Mouse (Mus musculus) testis, postnatal 14 days (tissue): ENCODE data around the gene Ppp1r13l.

ENCODE experiments used
- DNase-seq: peaks from one replicate; pipeline ENCODE4 v3.0.0; 2021; ENCODE audit warnings: low spot score

Ppp1r13l gene

DNA sequence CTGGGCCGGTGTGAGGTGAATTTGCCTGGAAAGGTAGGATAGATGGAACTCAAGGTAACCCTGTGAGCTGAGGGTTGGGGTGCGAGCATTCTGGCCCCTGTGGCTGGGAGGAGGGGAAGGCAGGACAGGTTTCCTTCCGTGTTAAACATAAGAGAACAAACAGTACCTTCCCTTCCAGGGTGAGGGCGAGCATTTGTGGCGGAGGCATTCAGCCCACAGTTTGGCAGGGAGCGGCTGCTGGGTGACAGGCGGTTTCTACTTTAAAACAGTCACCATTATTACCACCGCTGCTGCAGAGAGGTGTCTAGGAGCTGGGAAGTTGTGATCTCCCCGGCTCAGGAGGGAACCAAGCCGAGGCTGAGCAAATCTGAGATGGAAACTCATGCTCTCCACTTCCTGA lies 22.4 kb upstream of the Ppp1r13l start:
- DNase-seq: no peak

DNA sequence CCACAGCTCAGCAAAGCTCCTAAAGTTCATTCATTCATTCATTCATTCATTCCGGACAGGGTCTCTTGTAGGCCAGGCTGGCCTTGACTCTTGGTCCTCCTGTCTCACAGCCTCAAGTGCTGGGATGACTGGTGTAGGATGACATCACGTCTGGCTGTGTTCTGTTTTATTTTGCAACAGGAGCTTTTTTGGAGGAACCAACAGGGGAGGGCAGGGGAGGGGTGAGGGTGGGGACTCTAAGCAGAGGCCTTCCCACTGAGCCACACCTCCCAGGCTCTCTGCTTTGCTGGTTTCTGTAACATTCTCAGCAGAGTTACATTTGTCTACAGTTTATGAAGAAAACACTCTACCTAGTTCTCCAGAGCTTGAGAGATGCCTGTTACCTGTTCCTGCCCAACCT lies 21.5 kb upstream of the Ppp1r13l start:
- DNase-seq: no peak

DNA sequence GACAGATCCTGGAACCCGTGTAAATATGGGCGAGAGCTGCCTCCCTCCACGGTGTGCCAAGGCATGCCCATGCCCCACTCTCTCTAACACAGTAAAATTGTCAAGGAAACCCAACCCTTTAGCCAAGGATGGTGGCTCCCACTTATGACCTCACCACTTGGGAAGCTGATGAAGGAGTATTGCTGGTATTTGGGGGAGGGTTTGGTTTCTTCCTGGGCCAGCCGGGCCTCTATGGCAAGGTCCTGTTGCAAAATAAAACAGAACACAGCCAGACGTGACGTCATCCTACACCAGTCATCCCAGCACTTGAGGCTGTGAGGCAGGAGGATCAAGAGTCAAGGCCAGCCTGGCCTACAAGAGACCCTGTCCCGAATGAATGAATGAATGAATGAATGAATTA lies 21.0 kb upstream of the Ppp1r13l start:
- DNase-seq: no peak

DNA sequence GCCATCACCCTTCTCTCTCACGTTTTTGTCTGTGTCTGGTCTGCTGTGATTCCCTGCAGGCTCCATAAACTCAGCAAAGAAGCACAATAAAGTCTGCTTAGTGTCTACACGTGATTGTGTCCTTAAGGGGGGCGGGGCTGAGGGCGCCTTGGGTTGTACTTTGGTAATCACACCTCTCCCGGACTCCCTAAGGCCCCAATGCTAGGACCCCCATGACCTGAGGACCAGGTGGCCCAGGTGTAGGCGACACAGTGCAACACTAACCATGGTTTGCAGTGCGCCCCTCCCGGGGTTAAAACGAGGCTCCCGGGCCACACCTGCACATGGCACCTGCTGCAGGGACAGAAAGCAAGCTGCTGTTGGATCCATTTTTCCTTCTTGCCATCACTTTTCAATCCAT lies 18.3 kb upstream of the Ppp1r13l start:
- DNase-seq: peak; percentile 53

DNA sequence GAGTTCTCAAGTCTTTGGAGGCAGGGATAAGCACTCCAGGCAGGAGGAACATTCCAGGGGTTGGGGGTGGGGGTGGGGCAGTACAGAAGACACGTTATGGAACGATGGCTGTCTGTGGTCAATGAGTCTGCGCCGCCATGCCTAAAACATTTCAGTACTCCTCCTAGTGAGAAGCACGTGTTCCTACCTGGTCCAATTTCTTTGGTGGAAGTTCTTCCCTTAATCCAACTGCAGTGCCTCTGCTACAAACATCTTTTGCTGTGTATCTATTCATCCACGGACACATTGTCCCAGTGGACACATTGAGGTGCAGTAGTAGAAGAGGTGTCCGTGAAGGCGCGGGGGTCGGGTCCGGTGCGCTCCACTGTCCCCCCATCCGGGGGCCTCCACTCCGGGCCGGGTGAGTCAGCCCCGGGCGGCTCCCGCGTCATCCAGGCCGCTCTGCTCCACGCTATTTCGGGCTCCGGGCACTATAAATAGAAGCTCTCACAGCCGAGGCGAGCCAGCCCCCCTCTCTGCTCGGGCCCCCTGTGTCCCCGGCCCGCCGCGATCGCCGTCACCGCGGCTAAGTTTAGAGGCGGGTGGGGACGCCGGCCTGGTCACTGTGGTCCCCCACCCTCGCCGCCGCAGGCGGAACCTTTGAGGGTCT lies 17.7 kb upstream of the Ppp1r13l start:
- DNase-seq: no peak

DNA sequence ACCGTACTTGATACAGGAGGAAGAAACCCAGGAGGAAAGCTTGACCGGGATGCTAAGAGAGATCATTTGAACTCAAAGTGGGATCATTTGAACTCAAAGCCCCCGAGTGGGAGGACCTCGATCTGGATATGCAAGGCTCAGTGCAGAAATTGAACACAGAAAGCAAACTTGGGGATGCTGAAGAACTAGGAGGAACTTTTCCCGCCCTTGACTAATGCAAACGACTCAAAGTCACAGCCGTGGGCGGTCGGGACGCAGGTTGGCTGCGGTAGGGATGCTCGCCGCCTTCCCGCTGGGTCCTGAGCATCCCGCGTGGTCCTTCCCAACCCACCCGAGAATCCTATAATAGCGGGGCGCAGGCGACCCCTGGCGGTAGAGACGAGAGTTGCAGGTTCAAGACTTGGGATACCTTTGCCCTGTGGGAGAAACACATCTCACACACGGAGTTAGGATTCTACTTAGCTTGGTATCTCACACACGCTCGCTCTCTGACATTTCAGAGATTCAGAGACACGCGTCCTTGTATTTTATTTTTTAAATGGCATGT lies 17.0 kb upstream of the Ppp1r13l start:
- peak; percentile 81 for DNase-seq

DNA sequence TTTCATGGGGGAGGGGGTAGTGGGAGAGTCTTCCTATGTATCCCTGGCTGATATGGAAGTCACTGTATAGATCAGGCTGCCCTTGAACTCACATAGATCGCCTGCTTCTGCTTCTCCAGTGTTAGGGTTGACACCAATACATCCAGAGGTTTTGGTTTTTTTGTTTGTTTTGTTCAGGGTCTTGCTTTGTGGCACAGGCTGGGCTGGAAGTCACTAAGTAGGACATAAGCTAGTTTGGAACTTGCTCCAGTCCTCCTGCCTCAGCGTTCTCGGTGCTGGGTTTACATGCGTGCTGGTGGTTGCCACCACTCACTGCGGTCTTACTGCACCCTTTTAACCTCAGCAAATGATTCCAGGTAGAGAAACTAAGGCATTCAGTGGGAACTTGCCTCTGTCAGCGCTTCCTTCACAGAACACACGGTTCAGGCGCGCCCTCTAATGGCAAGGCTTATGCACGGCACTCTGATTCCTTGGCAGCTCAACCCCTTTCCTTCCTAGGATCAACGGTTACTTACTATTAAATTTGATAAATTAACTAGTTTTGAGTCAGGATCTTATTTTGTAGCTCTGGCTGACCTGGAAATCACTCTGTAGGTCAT lies 16.2 kb upstream of the Ppp1r13l start:
- DNase-seq: peak; percentile 61

DNA sequence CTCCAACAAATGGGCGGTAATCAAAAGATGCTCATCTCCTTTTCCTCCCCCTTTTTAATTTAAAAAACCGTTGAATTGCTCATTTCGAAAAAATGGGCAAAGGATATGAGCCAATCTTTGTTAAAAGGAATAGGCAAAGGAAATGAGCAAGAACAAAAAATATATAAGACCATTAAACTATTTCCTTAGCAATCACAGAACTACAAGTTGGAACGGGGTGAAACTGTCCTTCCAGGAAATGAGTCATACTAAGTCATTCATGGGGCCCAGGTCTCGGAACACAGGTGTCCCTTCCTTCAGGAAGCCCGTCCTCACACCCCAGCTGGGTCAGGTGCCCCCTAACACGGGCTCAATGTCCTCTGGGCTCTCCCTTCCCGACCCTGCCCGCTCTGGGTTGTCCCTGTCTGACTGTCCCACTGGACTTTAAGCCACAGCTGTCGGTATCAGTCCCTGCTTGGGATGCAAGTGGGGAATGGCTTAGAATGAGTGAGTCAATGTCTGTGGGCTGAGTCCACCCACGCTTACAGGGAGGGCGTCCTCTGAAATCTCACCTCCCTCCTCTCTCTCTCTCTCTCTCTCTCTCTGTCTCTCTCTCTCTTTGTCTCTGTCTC lies 15.2 kb upstream of the Ppp1r13l start, which contains the start of gene Ercc1:
Gene Ercc1 (plus strand): TSS at position 542 of the 611 bp plus-strand sequence.
- peak; percentile 45 for DNase-seq

DNA sequence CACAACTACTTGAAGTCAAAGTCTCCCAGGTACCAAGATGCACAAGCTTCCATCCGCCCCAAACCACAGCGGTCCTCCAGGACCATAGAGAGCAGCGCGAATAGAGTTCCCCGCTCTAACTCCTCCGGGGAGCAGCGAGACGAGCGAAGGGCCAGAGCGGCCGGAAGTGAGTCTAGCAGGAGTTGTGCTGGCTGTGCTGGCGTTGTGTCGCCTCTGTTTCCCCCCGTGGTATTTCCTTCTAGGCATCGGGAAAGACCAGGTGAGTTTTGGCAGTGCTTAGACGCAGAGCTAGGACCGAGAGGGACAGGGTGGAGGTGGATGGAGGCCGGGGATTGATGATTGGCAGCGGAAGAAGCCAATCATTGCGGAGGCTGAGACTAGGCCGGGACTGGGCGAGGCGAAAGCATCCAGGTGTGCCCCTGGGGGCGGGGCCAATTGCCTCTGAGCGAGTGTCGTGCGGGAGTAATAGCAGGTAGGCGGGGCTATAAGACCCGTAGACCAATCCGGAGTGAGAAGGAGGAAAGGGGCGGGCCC lies 14.5 kb upstream of the Ppp1r13l start:
- peak; percentile 99 for DNase-seq

DNA sequence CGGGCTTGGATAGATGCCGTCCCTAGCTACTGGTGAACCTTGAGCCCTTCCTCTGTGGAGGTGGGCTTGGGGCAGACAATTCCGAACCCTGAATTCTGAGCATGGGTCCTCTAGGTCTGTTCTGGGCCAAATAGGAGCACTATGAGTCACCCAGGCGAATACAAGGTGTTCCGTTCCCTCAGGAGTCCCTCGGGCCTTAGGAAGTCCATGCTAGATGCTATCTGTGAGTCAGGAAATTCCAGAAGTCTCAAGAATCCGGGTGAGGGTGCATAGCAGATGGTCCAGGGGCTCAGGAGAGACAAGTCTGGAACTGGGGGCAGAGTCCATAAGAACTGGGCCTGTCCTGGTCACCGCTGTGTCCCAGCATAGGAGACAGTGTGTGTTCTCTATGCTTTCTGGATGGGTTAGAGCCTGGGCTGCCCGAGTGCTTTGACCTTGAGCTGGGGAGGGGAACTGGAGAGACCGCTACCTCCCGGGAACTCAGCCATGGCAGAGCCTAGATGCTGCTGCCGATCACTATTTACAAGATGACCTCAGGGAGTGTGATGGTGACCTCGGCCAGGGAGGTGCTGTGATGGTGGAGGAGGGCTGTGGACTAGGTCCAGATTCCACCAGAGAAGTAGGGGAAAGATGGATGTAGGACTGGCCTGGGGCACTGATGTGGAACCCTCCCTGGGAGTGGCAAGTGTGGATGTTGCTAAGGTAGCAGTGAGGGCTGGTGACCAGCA lies 10.2 kb upstream of the Ppp1r13l start:
- DNase-seq: no peak

DNA sequence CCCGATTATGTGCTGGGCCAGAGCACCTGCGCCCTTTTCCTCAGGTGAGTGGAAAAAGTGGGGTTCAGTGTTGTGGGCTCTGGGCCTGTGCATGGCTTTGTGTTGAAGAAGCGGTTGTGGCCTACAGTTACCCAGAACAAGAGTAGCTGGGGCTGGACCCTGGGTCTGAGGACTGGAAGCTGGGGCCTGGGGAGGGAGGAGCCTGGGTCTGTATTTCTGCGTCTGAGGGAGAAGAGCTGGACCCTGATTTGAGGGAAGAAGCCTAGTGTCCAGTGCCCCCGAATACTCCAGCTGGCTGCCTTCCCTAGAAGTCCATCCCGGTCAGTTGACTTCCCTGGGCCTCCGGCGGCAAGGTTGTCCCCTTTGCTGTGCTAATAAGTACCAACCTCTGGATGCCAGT lies 9.3 kb upstream of the Ppp1r13l start:
- DNase-seq: no peak

DNA sequence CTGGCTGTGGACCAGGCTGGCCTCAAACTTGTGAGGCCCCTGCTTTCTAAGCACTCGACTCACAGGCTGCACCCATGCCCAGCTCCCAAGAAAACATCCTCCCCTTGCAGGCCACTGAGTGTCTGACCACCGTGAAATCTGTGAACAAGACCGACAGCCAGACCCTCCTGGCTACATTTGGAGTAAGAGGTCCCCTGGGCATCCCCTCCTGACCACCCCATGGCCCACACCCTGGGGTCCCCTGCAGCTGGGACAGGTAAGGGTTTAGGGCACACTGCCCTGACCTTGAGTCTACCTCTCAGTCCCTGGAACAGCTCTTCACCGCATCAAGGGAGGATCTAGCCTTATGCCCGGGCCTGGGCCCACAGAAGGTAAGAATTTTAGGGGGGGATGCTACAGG lies 4.6 kb upstream of the Ppp1r13l start:
- DNase-seq: no peak

DNA sequence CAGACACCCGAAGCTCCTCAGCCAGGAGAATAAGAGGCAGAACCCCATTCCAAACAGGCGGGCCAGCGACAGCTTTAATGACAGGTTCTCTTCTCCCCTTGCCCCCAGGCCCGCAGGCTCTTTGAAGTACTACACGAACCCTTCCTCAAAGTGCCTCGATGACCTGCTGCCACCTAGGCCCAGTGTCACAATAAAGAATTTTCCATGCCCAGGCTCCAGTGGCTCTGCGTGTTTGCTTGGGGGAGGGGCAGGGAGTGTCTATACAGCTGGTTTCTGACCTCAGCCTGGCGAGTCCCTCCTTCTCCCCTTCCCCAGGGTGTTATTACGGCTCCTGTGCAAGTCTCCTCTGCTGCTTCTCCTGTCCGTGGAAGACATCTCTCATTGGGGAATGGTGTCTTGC lies 3.2 kb upstream of the Ppp1r13l start:
- no peak for DNase-seq

DNA sequence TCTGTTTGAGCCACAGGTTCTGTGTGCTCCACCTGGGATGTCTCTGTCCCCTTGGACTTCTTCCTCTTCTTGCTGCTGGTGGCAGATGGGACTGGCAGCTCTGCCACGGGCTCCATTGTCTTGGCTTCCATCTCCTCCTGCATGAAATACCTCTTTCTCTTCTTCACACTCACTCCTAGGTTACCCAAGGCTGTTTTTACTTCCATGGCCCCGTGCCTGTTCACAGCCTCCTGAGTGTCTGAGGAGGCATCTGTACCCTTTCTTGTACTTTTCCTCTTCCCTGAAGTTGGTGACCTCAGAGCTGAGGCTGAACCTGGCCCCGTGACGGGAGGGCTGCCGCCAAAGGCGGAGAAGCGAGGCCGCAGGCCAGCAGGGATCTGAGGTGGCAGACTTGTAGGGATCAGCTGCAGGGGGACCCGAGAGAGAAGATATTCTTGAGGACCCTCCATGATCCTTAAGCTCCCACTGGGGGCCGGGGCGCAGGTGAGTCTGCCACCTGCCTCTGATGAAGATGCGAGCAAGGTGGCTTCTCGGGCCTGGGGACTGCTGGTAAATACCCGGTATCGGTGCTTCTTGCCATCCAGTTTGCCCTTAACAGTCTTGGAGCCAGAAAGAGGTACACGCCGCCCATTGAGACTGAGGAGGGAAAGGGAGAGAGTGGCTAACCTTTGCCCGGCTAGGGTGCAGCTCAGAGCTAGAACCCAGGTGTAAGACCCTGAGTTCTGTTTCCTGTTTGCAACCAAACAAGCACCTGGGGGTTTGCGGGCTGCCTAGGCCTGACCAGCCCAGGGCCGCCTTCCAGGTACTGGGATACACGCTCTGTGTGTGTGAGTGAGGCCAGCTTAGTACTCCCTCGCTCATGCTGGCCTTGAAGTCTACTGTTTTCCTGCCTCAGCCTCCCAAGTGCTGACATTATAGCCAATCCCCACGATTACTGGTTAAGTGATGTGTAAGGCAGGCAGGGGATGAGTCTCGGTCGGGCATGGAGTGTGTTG lies 1.9 kb upstream of the Ppp1r13l start:
- no peak for DNase-seq

DNA sequence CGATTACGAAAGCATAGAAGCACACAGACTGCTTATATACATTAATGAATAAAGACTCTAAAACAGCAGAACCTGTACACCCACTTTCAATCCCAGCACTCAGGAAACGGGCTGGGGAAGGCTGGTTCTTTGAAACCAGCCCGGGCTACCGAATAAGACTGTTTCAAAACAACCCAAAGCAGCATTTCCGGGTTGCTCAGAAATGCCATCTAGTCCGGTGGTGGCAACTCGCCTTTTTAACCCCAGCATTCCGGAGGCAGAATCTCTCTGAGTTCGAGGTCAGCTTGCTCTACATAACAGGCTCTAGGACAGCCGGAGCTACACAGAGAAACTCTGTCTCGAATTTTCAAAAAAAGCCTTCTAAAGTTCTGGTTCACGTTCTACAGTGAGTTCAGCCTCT lies 915 bp upstream of the Ppp1r13l start:
- DNase-seq: no peak

DNA sequence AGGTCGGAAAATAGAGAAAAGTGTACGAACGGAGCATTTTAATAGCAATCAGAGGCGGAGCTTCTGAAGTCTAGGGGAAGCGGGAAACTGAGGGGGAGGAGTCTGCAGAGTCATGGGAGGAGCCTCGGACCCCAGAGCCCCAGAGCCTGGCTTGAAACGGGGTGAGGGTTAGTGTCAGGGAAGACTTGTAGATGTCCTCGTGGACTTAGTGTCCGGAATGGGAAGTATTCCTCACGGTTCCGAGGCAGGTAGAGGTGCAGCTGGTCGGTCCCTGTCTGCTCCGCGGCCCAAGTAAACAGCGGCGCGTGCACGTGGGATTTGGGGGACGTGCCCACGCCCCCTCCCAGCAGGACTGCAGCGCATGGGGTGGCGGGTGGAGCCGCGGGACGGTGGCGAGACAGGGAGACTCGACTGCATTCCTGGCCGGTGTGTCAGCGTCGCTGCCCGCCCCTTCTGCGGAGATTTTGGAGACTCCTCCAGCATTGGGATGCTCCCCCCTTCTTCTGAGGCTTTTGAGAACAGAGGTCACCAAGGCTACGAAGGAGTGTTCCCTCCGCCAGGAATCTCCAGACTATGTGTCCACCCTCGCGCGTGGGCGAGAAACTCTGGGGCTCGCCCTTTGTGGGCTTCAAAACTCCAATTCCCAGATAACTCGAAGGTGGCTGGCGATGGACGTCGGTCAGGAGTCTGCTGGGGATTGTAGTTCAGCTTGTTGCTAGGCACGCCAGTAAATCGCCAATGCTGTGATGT lies 518 bp downstream of the Ppp1r13l start:
- DNase-seq: peak; percentile 80

DNA sequence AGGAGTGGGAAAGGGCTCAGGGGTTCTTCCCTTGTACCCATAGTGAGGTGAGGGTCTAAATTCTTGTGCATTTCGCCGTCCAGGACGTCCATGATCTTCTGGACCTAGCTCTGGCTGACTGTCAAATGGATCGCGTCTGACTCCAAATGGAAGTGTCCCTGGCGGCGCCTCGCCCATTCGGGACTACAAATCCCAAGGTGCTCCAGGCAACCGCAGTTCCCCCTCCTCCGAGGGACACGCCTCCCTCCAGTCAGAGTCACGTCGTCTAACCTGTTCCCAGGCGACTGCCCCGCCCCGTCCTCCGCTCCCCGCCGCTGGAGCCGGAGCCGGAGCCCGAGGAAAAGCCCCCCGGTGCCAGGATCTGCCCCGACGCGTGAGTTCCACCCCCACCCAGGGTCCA lies 1.4 kb downstream of the Ppp1r13l start:
- DNase-seq: peak; percentile 90

DNA sequence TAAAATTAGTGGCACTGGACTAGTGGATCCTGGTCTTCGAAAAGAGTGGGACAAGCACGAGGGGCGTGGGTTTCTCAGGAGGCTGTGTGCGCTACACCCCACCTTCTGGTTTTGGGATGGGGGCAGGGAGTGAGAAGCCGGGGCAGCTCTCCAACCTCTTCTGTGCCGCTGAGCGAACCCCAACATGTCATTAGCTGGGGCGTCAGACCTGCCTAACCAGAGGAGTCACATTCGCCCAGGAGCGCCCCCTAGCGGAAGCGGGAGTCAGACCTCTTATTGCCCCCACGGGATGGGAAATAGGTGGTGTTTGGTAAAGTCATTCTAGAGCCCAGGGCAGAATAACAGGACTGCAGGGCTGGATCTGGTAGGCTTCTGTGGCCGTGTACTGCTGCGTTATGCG lies 2.2 kb downstream of the Ppp1r13l start:
- DNase-seq: peak; percentile 76

DNA sequence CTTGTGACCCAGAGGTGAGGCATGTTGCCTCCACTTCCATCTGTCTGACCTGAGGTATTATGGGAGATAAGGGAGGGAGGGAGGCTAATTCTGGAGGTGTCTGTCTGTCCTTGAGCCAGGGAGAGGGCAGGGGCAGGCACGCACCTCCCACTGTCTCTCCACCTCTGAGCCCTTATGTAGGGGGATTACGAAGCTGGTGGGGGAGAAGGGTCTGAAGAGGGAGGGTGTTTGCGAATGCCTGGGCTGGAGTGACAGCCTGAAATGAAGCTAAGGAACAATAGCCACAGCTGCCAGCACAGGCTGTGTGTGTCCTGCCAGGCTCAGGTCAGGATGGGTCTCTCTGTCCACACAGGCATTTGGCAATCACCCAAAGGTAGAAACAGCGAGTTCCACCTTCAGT lies 2.7 kb downstream of the Ppp1r13l start:
- DNase-seq: no peak

DNA sequence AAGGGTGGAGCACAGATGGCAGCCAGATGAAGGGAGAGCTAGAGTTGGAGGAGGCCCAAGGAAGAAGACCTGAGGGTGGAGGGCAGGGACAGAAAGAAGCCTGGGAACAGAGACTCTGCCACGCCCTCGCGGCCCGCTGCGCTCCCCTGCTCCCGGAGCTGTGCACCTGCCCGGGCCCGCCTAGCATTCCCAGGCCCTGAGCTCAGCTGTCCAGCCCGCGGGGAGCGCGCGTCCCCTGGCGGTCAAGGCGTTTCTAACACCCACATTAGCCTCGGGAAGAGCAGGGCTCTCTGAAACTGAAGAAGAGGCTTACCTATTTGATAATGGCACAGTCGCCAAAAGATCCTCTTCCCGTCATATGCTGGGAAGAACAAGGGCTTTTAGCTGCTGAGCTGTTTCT lies 4.3 kb downstream of the Ppp1r13l start:
- peak; percentile 75 for DNase-seq
